Mouse (Mus musculus) NIH3T3 (cell line): ENCODE measurements around the gene Krt15.

ENCODE experiments used
- DNase-seq: peaks from one replicate; pipeline ENCODE4 v3.0.0-alpha.2; 2012; ENCODE audit warnings: low read depth

The Krt15 gene

DNA sequence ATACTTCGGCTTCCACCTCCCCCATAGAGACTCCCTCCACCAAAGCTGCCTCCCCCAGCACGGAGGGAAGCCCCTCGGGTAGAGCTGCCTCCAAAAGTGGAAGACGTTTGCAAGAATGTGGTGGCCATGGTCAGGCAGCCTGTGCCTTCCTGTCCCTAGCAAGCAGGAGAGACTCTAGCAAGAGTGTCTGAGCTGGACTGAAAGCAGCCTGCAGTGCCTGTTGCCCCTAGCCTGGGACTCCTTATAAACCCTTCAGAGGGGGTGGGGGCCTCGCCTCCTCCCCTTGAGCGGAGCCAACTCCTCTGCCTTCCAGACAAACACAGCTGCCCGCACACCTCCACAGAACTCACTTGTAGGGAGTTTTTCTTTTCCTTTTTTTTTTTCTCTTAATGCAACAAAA lies at the start of gene Krt15:
Gene Krt15 (minus strand): TSS at position 198 of the 400 bp plus-strand sequence.
- no peak for DNase-seq

DNA sequence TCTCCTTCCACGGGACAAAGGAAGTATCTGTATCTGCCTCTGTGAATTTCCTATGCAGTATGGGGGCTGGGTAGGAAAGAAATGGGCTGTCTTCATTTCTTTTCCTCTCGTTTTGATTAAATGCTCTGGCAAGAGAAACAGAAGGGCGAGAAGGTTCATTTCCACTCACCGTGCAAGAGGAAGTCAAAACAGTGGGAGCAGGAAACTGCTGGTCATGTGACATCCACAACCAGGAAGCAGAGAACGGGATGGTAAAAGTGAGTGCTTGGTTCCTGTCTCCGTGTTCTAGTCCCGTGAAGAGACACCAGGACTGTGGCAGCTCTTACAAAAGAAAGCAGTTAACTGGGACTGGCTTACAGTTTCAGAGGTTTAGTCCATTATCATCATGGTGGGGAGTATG lies 46.0 kb upstream of the Krt15 start:
- DNase-seq, result no peak

DNA sequence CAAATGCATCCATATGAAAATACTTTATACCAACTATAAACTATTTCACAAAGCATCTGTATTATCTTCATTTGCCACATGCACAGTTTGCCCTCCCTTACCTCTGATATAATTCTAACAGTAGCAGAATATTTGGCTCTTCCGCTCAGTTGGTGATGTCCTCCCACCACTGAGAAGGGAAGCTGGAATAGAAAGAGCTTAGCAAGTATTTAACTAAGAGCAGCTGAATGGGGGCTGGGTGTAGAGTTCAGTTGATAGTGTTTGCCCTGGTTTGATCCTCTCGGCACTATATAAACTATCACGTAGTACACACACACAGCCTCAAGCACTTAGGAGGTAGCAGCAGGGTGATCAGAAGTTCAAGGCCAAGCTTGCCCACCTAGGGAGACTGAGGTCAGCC lies 43.5 kb upstream of the Krt15 start:
- no peak for DNase-seq

DNA sequence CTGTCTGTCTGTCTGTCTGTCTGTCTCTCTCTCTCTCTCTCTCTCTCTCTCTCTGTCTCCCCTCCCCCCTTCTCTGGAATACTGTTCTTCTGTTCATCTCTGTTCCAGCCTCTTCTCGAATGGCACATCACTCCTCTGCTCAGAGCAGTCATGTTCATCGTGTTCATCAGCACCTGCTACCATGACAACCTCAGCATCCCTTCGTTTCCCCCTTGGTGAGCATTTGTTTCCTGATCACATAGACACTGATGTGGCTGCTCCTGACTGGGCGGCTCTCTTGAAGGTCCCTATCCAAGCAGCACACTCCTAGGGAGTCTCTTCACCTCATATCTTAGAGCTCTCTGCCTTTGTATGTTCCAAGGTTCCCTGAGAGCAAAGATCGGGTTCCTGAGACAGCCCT lies 42.6 kb upstream of the Krt15 start:
- no peak for DNase-seq

DNA sequence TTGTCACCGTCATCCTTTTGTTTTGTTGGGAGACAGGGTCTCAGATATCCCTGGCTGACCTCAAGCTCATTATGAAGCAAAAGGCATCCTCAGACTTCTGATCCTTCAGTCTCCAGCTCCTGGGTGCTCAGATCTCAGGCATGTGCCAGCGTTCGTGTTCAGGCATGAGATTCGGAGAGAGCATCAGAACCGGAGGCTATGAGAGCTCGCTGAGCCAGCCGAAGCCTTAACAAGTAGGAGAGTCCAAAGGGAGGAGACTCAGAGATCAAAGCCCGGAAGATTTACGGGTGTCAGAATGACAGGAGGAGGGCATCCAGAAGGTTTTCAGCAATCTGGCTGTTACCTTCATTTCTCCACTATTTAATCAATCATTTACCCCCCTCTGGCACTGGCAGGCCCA lies 41.1 kb upstream of the Krt15 start:
- no peak for DNase-seq

DNA sequence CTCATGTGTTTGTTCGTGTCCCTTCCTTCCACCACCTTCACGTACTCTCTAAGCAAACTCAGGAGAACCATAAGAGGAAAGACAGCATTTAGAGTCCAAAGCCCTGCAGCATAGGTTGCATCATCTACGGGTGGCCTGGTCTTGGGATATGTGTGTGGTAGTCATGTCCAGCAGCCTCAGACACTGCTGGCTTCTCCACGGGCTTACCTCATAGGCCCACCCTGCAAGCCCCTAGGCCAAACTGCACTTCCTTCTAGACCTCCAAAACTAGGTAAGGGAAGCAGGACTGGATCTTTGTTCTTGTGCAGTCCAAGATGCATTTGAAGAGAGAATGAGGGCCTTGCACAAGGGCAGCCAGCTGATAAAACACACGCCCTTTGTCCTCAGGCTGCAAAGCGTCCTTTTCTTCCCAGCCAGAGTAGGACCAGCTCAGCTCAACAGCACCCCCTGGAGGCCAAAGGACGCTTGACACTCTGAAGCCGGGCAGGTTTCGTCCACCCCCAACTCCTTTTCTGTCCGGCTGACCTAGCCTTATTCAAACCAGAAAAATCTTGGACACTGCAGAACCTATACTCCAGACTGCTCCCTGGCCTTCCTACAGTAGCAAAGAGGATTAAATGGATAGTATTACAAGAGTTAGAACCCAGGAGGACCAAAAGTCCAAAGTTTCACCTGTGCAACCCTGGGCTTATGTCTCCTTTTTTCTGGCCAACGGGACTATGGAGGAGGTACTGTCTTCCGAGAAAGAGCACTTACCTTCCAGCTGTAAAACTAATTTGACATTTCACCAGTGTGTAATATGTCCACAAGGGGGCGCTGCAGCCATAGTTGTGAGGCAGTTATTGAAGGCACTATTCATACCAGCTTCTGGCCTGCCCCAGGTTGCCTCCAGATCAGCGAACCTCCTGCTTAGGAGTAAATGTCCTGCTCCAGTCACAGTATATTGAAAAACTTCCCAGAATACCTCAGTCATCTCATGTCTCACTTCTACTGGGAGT lies 33.3 kb upstream of the Krt15 start:
- peak; percentile 91 for DNase-seq

DNA sequence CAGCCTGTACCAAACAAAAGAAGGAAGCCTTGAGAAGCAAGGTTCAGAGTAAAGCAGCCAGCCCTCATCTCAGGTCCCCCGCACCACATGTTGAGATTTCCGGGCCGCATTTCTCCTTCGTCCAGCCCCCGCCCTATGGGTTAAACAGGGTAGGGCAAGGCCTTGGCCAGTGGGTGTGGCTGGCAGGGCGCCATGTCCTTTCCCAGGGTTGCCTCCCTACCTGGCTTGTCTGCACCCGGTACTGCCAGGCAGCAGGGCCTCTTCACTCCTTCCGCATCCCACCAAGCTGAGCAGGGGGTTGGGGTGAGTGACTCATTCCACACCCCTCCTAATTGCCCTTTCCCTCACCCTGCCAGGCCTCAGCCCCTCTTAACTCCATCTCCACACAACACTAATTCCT lies 32.3 kb upstream of the Krt15 start:
- DNase-seq, result no peak

DNA sequence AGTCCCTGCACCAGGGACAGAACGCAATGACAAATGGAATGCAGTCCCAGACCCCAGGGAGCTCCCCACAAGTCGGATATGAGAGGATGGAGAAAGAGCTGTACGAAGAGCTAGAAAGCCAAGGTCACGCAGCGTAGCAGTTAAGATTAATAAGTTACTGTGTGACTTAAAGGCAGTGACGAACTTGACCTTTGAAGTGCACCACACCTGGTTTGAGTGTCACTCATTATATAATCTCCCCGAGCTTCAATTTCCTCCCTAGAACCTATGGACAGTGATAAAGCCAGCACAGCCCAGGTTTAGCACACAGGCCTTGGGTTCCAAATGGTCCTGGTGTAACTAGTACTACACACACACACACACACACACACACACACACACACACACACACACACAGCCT lies 28.7 kb upstream of the Krt15 start:
- no peak for DNase-seq

DNA sequence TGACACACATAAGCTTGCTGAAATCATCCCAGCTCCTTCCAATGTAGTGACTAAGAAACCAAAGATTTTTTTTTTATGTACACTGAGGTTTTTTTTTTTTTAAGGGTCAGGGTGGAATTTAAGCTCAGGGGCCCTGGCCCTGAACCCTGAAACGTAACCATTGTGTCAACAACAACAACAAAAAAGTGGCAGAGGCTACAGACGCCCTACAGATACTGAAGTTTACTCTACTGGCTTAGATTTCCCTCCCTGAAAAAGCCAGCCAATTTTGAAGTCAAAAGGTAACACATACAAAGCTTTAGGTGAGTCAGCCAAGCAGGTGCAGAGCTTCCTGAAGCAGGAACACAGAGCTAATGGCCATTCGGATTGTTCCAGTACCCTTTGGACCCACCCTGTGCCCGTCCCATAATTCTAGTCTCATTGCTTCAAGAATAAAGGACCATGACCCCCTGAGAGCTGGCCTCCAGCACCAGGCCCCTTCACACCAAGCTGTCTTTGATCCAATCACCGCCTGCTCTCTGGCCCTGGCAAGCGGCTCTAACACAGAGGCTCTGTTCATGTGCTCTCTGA lies 22.3 kb upstream of the Krt15 start:
- DNase-seq, result no peak

DNA sequence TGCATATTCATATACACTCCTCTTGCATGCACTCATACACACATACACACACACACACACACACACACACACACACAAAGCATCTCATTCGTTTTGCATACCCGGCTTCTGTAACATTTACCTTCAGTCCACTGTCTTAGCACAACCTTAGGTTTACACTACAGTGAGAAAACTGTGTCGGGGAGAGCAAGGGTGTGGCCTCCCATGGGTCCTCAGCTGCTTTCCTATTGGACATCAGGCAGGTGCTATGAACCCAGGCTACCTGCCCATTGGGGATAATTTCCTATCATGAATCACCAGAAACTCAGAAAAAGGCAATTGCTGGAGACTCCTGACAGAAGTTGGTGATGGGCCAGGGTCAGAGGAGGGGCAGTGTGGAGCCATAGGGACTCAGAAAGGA lies 21.6 kb upstream of the Krt15 start:
- peak; percentile 26 for DNase-seq

DNA sequence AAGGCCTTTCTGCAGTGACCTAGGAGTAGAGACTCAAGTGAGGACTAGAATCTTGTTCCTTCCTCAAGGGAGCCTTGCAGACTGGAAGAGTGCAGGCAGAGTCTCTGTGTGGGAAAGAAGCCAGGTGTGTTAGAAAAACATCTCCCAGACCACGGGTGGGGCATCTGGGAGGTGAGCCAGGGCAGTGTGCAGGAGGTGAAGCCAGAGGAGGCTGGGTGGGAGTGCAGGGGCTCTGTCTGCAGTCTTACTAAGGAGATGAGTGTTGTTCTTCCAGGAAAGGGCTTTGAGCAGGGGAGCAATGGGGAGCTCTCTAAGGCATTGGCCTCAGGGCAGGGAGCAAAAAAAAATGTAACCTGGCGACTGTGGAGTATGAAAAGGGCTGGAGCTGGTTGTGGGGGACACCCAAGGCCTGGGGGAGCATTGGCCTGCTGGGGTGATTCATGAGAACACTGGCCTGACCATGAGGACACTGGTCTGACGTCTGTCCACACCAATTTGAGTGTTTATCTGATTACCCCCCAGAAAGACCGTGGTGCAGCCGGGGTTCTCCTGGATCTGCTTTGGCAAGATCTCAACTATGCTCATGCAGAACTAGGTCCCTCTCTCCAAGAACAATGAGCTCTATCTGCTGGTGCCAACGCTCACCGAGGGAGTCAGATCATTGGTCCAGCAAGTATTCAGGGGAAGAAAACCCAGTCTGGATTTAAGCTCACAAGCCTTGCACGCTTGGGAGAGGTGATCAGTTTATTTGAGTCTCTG lies 19.9 kb upstream of the Krt15 start:
- DNase-seq, result peak; percentile 77

DNA sequence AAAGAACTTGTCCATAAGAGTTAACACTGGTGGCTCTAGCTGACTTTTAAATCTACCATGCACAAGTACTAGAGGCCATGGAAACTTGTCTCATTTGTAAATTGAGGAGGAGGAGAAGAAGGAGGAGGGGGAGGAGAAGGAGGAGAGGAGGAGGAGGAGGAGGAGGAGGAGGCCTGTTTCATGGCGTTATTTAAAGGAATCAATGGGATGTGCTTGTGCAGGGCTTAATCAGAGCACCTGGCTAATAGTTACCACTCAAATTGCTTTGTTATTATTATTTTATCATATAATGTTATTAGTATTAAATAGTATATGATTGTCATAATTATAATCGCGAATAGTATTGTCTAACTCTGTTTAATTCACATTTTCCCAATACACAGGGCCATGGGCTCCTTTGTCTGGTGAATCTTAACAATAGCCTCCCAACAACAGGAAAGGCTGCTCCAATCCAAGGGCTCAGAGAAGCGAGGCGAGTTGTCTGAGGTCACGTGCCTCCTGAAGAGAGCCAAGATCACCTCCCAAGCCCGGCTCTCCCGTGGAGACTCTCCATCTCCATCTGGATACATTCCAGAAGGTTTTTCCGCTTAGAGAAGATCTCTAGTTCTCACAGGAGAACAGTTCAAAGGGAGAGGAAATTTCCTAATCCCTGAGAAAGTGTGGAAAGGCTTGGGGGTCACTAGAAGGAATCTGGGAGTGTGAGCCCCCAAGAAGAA lies 13.0 kb upstream of the Krt15 start, which contains the start of gene Krt19:
Gene Krt19 (minus strand): TSS at position 51 of the 716 bp plus-strand sequence.
- no peak for DNase-seq

DNA sequence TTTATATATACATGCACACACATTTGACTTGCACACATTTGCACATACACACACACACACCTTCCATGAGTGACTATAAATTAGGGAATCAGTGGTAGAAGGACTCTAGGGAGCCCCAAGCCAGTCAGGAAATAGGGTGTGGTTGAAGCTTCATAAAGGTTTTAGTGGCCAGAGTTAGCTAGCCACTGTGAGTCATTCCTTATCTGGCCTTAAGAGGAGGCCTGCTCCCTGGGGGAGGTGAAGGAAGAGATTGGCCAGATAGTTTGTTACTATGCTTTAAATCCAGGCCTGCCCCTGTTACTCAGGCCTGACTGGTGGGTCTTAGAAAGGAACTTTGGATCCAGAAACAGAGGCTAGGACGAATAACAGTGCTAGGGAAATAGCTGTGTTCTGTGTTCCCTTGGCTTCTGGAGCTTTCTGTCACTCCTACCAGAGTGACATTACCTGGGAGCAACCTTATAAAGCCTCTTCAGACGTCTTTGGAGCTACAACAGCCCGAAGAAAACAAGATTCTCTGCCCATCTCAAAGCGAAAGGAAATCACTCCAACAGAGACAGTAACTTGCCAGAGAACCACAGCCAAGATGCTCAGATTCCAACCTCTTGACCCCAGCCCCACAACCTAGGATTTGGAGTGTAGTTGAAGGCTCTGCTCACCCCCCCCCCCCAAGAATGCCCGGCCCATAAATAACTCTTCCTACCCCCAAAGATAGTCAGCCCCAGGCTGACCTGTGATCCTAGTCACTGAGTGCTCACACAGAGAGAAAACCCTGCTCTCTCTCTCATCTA lies 12.0 kb upstream of the Krt15 start:
- DNase-seq, result peak; percentile 82

DNA sequence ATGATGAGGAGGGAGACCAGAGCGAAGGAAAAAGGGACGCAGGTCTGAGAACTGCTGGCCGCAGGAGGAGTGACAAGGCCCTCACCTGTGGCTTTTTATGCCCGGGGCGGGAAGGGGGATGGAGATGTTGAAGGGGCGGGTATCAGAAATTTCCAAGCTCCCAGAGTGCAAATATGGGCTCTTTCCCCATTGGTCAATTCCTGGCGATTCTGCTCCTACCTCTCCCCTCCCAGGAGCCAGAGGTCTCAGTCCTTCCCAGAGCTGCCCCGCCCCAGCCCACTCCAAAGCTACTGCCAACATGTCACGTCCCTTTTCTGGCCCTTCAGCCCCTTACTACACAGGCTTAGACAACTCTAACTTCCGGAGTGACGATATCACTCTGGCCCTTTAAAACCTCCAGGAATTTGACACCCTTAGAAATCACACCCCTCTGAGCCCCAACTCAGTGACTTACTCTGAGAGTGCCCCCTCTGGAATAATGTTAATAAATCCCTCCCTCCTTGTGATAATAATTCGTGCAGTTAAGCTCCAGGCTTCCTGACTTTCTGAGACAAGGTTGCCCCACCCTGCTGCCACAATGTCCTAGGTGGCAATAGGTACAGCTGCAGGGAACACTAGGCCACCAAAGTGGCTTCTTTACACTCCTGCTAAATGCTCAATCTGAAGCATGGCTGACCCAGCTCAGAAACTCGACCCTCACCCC lies 10.3 kb upstream of the Krt15 start:
- DNase-seq, result no peak

DNA sequence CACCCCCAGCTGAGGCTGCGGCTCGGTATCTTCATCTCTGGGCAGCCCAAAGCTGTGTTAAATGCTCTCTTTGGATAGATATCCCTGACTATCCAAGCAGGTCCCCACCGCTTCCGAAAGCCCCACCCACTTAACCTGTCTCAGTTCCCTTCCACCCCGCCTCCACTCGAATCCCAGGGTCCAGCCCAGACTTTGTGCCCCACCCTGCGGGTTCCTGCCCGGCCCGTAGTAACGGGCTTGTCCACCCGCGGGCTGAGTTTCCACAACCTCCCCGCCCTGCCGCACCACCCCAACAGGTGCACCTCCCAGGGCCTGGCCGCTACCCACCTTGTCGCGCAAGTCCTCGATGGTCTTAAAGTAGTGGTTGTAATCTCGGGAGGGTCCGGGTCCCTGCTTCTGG lies 9.4 kb upstream of the Krt15 start:
- DNase-seq, result no peak

DNA sequence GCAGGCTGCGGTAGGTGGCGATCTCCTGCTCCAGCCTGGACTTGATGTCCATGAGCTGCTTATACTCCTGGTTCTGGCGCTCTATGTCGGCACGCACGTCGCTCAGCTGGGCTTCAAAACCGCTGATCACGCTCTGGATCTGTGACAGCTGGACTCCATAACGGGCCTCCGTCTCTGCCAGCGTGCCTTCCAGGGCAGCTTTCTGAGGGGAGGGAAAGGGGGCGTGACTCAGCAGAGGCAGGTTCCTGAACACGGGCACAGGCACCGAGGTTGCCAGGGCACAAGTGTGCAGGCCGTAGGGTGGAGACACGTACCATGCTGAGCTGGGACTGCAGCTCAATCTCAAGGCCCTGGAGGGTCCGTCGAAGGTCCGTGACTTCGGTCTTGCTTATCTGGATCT lies 5.2 kb upstream of the Krt15 start:
- no peak for DNase-seq

DNA sequence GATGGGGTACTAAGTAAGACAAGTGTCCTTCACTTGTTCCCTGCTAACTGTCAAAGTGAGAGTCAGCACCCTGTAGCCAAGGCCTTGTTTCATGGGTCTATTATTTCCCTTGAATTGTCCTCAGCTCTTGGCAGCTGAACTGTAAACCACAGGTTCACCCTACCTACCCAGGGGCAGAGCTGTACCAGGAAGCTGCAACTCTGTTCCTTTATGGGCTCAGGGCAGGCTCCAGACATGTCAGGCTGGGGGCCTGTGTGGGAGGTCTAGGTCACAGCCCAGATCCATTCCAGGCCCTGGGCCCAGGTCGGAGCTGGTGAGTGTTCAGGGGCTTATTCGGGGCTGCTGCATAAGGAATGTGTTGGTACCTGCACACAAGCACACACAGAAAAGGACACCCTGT lies 3.7 kb upstream of the Krt15 start:
- no peak for DNase-seq

DNA sequence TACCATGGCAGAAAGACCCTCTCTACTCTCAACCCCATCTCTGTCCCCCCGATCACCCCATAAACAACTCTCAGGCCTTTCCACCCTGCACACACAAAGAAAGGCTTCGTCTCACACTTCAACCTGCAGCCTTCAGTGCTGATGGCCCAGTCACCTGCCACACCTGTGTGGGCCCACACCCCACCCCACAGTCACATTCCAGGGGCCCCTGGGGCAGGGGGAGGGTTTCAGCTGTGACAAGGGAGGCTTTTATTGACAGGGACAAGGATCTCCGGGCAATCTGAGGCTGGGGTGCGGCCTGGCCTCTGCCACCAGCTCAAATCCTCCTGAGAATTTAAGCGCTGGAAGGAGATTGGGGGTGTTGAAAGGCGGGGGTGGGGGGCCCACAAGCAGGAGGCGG lies 3.1 kb upstream of the Krt15 start:
- no peak for DNase-seq

DNA sequence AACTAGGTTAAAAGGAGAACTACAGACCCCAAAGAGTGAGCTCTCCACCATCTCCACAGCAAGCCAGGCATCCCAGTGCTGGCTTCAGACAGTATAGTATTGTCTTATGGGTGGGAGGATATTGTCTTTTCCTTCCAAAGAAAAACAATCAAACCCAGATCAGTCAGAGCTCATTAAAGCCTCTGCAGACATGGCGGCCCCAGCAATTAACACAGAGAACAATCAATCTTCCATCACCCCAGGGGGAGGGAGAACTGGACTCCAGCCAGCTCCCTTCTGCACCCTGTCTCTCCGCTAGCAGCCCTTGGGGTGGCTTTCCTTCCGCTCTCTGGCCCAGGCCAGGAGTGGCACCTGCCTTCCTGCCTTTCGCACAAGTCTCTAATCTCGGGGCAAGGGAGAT lies 2.0 kb upstream of the Krt15 start:
- DNase-seq, result no peak

DNA sequence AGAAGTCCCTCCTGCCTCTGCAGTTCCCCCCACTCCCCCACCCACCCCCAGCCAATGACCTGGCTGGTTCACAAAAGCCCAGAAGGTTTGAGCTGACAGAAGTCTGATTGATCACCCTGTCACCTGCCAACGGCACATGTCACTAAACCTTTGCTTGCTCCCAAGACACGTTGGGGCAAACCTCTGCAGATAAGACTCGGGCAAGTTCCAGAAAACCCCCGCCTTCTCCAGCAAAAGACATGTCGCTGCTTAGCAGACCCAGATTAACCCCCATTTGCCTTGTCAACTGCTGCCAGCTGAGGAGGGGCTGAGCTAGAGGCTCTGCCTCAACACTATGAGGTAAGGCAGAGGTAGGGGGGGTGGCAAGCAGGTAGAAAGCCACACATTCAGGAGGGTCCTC lies 831 bp upstream of the Krt15 start:
- DNase-seq, result no peak

DNA sequence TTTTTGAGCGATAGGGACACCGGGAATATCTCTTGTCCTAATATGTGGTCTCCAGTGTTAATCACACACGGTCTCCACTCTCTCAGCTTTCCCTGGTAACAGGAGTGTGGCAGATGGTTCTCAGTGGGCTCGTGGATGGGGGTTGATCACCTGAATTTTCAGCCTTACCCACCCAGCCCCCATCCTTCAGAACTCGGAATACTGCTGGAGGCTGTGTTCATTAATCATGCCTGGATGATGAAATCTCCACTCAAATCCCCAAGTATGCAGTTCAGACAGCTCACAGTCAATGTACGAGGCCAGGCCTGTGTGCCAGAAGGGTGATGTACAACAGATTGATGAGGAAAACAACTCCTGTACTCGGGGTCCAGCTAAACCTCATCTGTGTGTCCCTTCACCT lies 10.8 kb downstream of the Krt15 start:
- DNase-seq, result peak; percentile 67
